Mouse (Mus musculus) thymus, adult 18-20 months (tissue): ENCODE measurements around the gene Sct.
"Not testable (repeated sequence)": the region's sequence is repeated elsewhere in the genome, so short reads cannot be mapped to it uniquely, and the experiment has no call there.

ENCODE experiments used
- DNase-seq, 2 experiments: peaks; one replicate each; pipeline ENCODE4 v3.0.0; 2022; ENCODE audit warnings: mixed read lengths in 2 of 2

Gene Sct

DNA sequence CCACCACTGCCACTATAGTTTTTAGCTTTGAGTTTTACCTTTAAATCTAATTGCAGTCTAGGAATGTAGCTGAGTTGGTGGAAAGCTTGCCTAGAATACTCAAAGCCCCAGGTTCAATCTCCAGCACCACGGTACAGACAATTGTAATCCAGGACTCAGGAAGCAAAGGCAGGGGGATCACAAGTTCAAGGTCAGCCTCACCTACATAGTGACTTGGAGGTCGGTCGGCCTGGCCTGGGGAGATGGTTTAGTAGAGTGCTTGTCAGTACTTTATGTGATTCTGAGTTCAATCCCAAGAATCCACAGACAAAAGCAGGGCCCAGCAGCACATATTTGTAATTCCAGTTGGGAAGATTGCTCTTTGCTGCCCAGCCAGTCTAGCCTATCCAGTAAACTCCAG, 9.1 kb upstream of the Sct start:
- no peak for DNase-seq

DNA sequence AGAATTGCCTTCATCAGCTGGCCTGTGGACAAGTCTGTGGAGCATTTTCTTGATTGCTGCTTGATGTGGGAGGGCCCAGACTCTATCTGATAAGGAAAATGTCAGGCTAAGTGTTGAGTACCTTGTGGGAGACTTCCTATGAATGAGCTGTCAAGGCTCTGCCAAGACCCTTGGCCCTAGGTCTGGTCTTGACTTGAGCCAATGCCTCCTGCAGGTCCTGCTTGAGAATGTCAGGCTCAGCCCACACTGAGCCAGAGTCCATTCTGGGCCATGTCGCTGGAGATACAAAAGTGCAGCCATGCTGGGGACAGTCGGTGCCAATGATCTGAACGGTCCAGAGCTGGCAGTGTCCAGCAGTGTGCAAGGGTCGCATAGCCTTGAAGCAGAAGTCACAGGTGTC, 3.8 kb upstream of the Sct start:
- no peak for DNase-seq

- DNase-seq = no peak
Measured at GRCm38 (mm10) chr7:141281442-141281841, 2.5 kb upstream of the Sct start.

GRCm38 (mm10) chr7:141277701-141278678, 943 bp downstream of the Sct start:
- no peak for DNase-seq

DNA sequence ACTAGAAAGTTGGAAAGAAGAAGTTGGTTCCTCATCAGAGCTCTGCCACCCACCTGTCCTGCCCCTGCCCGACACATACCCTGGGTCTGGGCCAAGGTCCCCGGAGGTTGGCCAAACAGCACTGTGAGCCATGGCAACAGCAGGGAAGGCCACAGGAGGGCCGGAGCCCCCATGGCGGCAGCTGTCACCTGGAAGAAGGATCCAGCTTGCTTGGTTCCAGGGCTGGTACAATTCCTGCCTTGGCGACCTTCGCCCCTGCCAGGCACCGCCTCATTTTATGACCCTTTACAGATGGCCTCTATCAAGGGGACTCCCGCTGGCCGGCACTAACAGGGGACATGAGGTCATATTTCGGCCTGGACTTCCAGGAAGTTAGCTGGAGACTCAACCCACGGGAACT, 2.4 kb downstream of the Sct start, which contains the start of gene Cdhr5:
Gene Cdhr5, minus strand, starts transcription at position 241 of the 400 bp plus-strand sequence.
- DNase-seq = no peak

DNA sequence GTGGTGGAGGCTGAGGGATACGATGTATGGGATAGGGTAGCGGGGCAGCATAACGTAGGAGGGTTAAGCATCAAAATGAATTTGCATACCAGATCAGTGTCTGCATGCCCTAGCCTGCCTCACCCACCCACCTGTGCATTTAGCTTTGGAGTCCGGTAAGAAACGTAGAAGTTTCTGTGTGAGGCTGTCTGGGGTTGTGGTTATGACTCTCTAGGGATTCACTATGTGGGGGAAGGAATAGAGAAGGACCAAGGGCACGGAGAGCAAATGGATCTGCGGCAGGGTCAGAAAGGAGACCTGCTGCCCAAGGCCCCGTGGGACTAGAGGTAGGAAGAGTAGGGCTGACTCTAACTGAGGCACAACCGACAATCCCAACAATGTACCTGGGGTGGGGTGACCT, 3.6 kb downstream of the Sct start:
- DNase-seq = no peak

GRCm38 (mm10) chr7:141270631-141271030, 8.3 kb downstream of the Sct start:
- no peak for DNase-seq

- DNase-seq = no peak
Measured at GRCm38 (mm10) chr7:141269273-141269545, 9.7 kb downstream of the Sct start.

GRCm38 (mm10) chr7:141268466-141269272, 10.3 kb downstream of the Sct start:
- DNase-seq = no peak

- peak; percentile 40 to 69 for DNase-seq
Measured at GRCm38 (mm10) chr7:141265739-141266561, 13.0 kb downstream of the Sct start, which contains the start of gene Irf7. TSS of gene Irf7 (minus strand) at chr7:141266481.

- DNase-seq = no peak
Measured at GRCm38 (mm10) chr7:141265411-141265738, 13.6 kb downstream of the Sct start.

- peak; percentile 51 to 64 for DNase-seq
Measured at GRCm38 (mm10) chr7:141264761-141265410, 14.0 kb downstream of the Sct start.

- DNase-seq = no peak
Measured at GRCm38 (mm10) chr7:141264041-141264700, 14.8 kb downstream of the Sct start.

GRCm38 (mm10) chr7:141263640-141264039, 15.3 kb downstream of the Sct start:
- DNase-seq = no peak

DNA sequence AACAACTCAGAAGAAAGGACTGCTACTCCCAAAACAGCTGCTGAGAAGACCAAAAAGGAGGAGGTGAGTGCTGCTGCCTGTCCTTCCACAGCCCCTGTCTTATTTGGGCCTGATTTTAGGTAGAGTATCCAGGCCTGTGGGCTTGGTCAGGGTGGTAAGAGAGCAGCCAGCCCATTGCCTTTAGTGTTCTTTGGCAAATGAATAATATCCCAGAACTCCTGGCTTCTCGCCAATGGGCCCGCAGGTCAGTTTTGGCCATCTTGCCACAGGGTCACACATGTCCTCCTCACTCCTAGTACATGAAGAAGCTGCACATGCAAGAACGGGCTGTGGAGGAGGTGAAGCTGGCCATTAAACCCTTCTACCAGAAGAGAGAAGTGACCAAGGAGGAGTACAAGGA, 17.5 kb downstream of the Sct start:
- DNase-seq = no peak

GRCm38 (mm10) chr7:141256159-141256558, 22.8 kb downstream of the Sct start:
- DNase-seq = no peak

GRCm38 (mm10) chr7:141250486-141250885, 28.4 kb downstream of the Sct start:
- not testable (repeated sequence) for DNase-seq

- DNase-seq = no peak
Measured at GRCm38 (mm10) chr7:141231551-141231950, 47.4 kb downstream of the Sct start.

DNA sequence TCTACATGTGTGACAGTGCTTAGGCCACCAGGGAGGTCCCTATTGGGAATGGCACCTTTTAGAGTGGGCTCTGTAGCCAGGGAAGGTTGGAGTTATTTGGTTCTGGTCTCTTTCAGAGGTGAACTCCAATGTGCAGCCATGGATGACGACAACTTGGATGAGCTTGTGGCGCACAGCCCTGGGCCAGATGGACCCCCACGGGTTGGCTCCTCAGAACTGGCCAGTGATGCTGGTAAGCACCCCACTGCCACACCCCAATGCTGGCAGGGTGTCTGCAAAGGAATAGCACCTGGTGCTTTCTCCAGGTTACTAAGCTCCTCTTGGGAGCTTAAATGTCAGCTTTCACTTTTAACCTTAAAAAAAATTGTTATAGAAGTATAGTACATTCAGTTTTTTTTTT, 47.8 kb downstream of the Sct start:
- DNase-seq = no peak

GRCm38 (mm10) chr7:141230570-141230969, 48.4 kb downstream of the Sct start:
- DNase-seq = no peak

GRCm38 (mm10) chr7:141229702-141230101, 49.2 kb downstream of the Sct start:
- DNase-seq = no peak
